Mouse (Mus musculus) limb, embryonic 14.5 days (tissue): ENCODE measurements around the gene Tapbp. TPM values are rescaled to one million over a fixed set of nuclear protein-coding genes. Genes with fewer than 3 reads are reported as not detected.
"Not testable (repeated sequence)": the region's sequence is repeated elsewhere in the genome, so short reads cannot be mapped to it uniquely, and the experiment has no call there.

ENCODE experiments used
- ATAC-seq: fragments of 200-750 bp; cut with Nextera tagmentation; 2 replicates; pipeline ENCODE4 v1.8.0; 2017; ENCODE audit warnings: low read depth, moderate number of reproducible peaks, moderate TSS enrichment; ENCODE audit not compliant: low FRiP score
- DNase-seq: peaks from one replicate; pipeline ENCODE4 v3.0.0-alpha.2; 2015; ENCODE audit warnings: low spot score
- H3K27ac ChIP-seq: fragments of 300-500 bp; sonication (generic); replicated peaks from 2 replicates; pipeline ENCODE4 v1.5.1; 2014; ENCODE audit warnings: low read depth, mild to moderate bottlenecking, low read length, moderate library complexity, mixed read lengths
- H3K27me3 ChIP-seq: fragments of 300-500 bp; sonication (generic); 2 replicates; pipeline ENCODE4 v1.6.1; 2014; ENCODE audit warnings: low read length, mixed read lengths; ENCODE audit not compliant: control insufficient read depth, insufficient read depth
- H3K36me3 ChIP-seq: fragments of 300-500 bp; sonication (generic); 2 replicates; pipeline ENCODE4 v1.6.1; 2014; ENCODE audit warnings: mild to moderate bottlenecking, low read length, moderate library complexity, mixed read lengths; ENCODE audit not compliant: control insufficient read depth, insufficient read depth
- H3K4me1 ChIP-seq: fragments of 300-500 bp; sonication (generic); 2 replicates; pipeline ENCODE4 v1.6.1; 2014; ENCODE audit warnings: antibody characterized with exemption, low read length, mixed read lengths; ENCODE audit not compliant: control insufficient read depth, insufficient read depth
- H3K4me2 ChIP-seq: fragments of 300-500 bp; sonication (generic); replicated peaks from 2 replicates; pipeline ENCODE4 v1.6.1; 2014; ENCODE audit warnings: low read depth, mild to moderate bottlenecking, low read length, moderate library complexity; ENCODE audit not compliant: severe bottlenecking
- H3K4me3 ChIP-seq: fragments of 300-500 bp; sonication (generic); replicated peaks from 2 replicates; pipeline ENCODE4 v1.5.1; 2014; ENCODE audit warnings: low read length
- H3K9ac ChIP-seq: fragments of 300-500 bp; sonication (generic); 2 replicates; pipeline ENCODE4 v1.6.1; 2014; ENCODE audit warnings: mild to moderate bottlenecking, low read depth, low read length, moderate library complexity; ENCODE audit not compliant: severe bottlenecking
- H3K9me3 ChIP-seq: fragments of 300-500 bp; sonication (generic); 2 replicates; pipeline ENCODE4 v1.6.1; 2016; ENCODE audit warnings: low read length; ENCODE audit not compliant: control insufficient read depth
- POLR2A ChIP-seq: fragments of 200-500 bp; IDR thresholded peaks from 2 replicates; pipeline ENCODE4 v1.8.0; 2012; ENCODE audit warnings: inconsistent platforms, mild to moderate bottlenecking, moderate library complexity, borderline replicate concordance; ENCODE audit not compliant: insufficient read depth, insufficient read length; ENCODE audit errors: extremely low read depth
- WGBS: fragments of 180-500 bp; shearing (Covaris S2); extraction: QIAGEN DNeasy Blood & Tissue Kit; methylation state at CpG from one replicate; pipeline ENCODE4 v1.1.7; 2014; 5-methylcytosine and 5-hydroxymethylcytosine counted together
- polyA plus RNA-seq, 2 experiments: library from polyadenylated mRNA; depleted of rRNA in 1 of 2; stranded (reverse) in 1 of 2; unstranded in 1 of 2; fragments of >200 nt; fragmentation: Nextera tagmentation in 1 of 2; extraction: Ambion mirVana in 1 of 2; gene quantifications; 2 replicates each; pipeline versions ENCODE4 v1.2.1 to v1.2.3; 2012 to 2014

Tapbp gene
- polyA plus RNA-seq, 2 experiments = 18.7 to 28.9 TPM

- H3K27ac ChIP-seq = peak within 1 kb of the TSS; percentile 88
- peak within 1 kb of the TSS; percentile 43 for H3K4me3 ChIP-seq
- H3K9ac ChIP-seq = peak within 1 kb of the TSS; percentile 63
- 3% methylated on average over 44 of the region's 45 CpGs for whole genome bisulfite sequencing
- TF ChIP-seq POLR2A = no peak; the same call in 1 of the 2 replicates
- peaks cover 66% of the 10 kb centered on the region for H3K36me3 ChIP-seq
- ATAC-seq (peak; percentile 79), DNase-seq (peak; percentile 83)
- H3K27me3 ChIP-seq = no peaks in the 10 kb centered on the region
- peaks cover 32% of the 10 kb centered on the region for H3K4me1 ChIP-seq
- peak within 1 kb of the TSS; percentile 85 for H3K4me2 ChIP-seq
- H3K9me3 ChIP-seq = no peaks in the 10 kb centered on the region
Observed at GRCm38 (mm10) chr17:33951021-33951946, 35.6 kb downstream of the Tapbp start, which contains the start of gene B3galt4. B3galt4 (minus strand) TSS chr17:33951488.

- not testable (repeated sequence) for ATAC-seq, H3K27ac ChIP-seq, H3K27me3 ChIP-seq, H3K9me3 ChIP-seq, DNase-seq
- peaks cover 38% of the 10 kb centered on the region for H3K4me1 ChIP-seq
- H3K36me3 ChIP-seq = peaks cover 60% of the 10 kb centered on the region
- 74% methylated on average over 13 of the region's 13 CpGs for WGBS
- peak overlapping the region; percentile 85 for H3K4me2 ChIP-seq
- H3K4me3 ChIP-seq = peak overlapping the region; percentile 43
- H3K9ac ChIP-seq = peak overlapping the region; percentile 63; the same call in 1 of the 2 replicates
Observed at GRCm38 (mm10) chr17:33952015-33952414, 36.3 kb downstream of the Tapbp start.

DNA sequence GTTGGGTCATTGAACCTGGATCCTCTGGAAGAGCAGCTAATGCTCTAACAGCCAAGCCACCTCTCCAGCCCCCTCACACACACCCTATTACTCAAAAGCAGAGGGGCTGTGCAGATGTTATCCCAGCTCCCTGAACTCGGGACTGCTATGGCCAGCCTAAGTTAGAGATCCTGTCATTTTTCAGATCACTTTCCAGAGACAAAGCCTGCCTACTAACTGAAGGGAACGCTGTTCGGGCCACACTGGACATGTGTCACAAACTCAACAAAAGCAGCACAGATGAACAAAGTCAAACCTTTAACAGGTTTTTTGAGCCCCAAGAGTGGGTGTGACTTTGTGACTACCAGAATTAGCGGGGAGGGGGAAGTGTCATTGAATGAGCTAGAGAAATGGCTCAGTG lies 37.2 kb downstream of the Tapbp start:
- peaks cover 38% of the 10 kb centered on the region for H3K4me1 ChIP-seq
- H3K36me3 ChIP-seq = peaks cover 54% of the 10 kb centered on the region
- no peak for TF ChIP-seq POLR2A
- H3K27me3 ChIP-seq = no peaks in the 10 kb centered on the region
- no peak overlapping the region for H3K4me3 ChIP-seq
- no peaks in the 10 kb centered on the region for H3K9me3 ChIP-seq
- ATAC-seq (no peak), DNase-seq (no peak)
- 0 out of 2 replicates have a peak overlapping the region, but pooled peaks have one; percentile 7 for H3K4me2 ChIP-seq
- peak overlapping the region; percentile 21; the same call in 1 of the 2 replicates for H3K9ac ChIP-seq
- 76% methylated on average over 4 of the region's 4 CpGs for WGBS
- H3K27ac ChIP-seq = no peak overlapping the region

- ATAC-seq (no peak), DNase-seq (no peak)
- TF ChIP-seq POLR2A = no peak
- no peak overlapping the region for H3K4me2 ChIP-seq
- peak overlapping the region; percentile 21; the same call in 1 of the 2 replicates for H3K9ac ChIP-seq
- peaks cover 58% of the 10 kb centered on the region for H3K36me3 ChIP-seq
- H3K27me3 ChIP-seq = no peaks in the 10 kb centered on the region
- H3K4me3 ChIP-seq = no peak overlapping the region
- no peaks in the 10 kb centered on the region for H3K9me3 ChIP-seq
- H3K27ac ChIP-seq = no peak overlapping the region
- 88% methylated on average over 3 of the region's 3 CpGs for WGBS
- H3K4me1 ChIP-seq = peaks cover 38% of the 10 kb centered on the region
Observed at GRCm38 (mm10) chr17:33953310-33953709, 37.6 kb downstream of the Tapbp start.

GRCm38 (mm10) chr17:33953961-33954565 lies 38.4 kb downstream of the Tapbp start:
- peaks cover 59% of the 10 kb centered on the region for H3K36me3 ChIP-seq
- H3K4me1 ChIP-seq = peaks cover 38% of the 10 kb centered on the region
- peak overlapping the region; percentile 96 for H3K9ac ChIP-seq
- DNase-seq (no peak), ATAC-seq (no peak)
- no peaks in the 10 kb centered on the region for H3K27me3 ChIP-seq
- H3K4me3 ChIP-seq = peak overlapping the region; percentile 95
- peak overlapping the region; percentile 91; the same call in 1 of the 2 replicates for H3K27ac ChIP-seq
- H3K4me2 ChIP-seq = peak overlapping the region; percentile 99
- TF ChIP-seq POLR2A = no peak
- 32% methylated on average over 5 of the region's 5 CpGs for WGBS
- no peaks in the 10 kb centered on the region for H3K9me3 ChIP-seq
